Mouse (Mus musculus) CD4-positive naive resting alpha-beta T cell, adult 57 days (primary cell): ENCODE data around the gene Mpzl2. TPM values are rescaled to one million over a fixed set of nuclear protein-coding genes. Genes with fewer than 3 reads are reported as not detected.

Source experiments
- total RNA-seq: library from RNA; stranded (reverse); gene quantifications from one replicate; pipeline ENCODE4 v1.2.4, GENCODE M21; 2023

Mpzl2 gene
- total RNA-seq, result 0.41 TPM

DNA sequence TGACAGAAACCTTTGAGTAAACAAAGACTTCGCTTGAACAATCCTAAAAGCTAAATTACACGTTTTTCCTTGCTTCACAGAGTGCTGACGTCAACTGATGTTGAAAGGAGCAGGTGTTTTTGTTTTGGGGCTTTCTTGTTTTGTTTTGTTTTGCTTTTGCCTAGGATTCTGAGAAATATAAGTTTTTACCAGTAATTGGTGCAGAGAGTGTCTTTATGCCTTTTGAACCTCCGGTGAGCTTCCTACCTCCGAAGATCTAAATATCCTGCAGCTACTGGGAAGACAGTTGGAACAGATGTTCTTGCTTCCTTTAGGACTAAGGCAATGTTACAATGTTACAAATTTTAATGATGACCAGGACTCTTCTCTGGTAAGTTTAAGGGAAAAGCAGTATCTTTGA is at the start of gene Mpzl2:
TSS of gene Mpzl2 (plus strand) at position 301 of the 400 bp plus-strand sequence.

DNA sequence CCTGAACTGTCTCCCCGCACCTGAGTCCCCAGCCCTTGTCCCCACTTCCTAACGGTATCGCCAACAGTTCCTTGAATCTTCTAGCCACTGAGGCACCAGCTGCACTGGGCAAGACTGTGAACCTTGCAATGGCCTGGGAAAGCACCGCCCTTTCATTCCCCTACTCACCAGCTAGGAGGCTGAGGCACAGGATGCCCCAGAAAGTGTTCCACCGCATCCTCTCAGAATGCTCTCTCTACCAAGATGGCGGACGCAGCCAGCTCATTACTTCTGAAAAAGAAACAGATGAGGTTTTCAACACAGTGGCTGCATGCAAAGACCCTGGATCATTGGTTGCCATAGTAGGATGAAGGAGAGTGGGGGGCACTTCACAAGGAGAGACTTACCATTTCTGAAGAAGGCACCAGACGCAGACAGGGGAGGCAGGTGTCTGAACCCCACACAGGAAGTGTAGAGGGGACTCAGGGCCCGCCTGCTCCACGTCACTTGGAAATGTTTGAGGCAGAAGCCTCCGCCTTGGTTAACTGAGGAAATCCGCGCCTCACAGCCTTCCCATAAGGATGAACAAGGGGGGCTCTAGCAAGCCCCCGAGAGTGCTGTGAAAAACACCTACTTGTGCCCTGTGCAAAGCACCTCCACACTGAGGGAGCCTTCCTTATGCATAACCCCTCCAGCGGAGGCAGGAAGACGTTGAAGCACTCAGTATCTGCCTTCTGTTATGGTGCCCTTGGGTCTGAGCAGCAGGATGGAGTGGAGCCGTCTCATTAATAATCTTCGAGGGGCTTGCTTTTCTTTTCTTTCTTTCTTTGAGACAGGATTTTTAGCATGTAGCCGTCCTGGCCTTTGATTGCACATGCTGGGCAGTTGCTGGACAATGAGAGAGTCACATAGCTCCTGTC is 30.2 kb upstream of the Mpzl2 start, which contains the start of gene Cd3e:
TSS of gene Cd3e (minus strand) at position 448 of the 899 bp plus-strand sequence.

DNA sequence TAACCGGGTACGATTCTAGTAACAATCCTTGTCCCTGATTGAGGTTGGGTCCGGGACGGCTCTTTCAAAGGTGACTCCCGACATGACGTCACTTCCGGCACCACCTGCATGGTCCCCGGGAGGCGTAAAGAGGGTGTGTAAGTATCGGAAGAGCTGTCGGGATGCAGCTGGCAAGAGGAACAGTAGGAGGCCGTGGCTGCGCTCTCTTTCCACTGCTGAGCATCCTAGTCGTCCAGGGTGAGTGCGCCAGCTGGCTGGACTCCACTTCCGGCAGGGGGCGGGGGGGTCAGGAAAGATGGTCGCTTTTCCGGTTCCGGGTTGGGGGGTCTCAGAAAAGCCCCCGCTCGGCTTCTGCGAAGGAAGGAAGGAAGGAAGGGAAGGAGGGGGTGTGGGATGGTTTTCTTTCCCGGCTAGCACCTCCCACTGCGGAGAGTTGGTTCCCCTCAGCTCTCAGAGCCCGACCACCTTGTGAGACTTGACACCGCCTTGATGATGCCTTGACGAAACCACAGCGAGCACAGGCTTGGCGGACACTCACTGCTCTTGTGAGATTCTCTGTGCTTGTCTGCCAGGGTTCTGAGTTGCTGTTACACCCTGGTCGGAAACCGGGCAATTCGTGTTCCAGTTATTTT is 15.6 kb downstream of the Mpzl2 start, which contains the start of gene Mpzl3:
TSS of gene Mpzl3 (plus strand) at position 105 of the 632 bp plus-strand sequence.

DNA sequence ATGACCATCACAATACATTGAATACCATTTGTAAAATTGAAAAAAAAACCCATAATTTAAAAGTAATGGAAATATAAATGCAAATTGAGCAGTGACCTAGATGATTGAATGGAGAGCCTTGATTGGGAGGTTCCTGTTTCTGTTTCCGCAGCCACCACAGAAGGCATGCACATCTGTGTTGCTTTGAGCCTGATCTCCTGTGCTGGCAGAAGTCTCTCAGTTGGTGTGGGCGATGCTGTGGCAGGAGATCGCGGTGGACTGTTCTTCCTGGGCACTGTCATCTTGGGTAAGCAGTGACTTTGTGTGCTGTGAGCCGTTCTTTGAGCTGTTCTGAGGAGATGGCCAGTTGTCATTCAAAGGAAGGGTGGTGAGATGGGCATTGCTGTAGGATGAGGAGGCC is 39.4 kb downstream of the Mpzl2 start, which contains the start of gene Jaml:
TSS of gene Jaml (plus strand) at position 173 of the 400 bp plus-strand sequence.

Other genes with a start within 250 kb of the Mpzl2 start
- gene Tmem25, start 240.5 kb upstream of the Mpzl2 start, total RNA-seq, result 0.65 TPM
- gene Ttc36, start 236.7 kb upstream of the Mpzl2 start, total RNA-seq, result 3.5 TPM
- gene Kmt2a, start 158.5 kb upstream of the Mpzl2 start, total RNA-seq, result 156 TPM
- 145 TPM for gene Atp5l, start 119.1 kb upstream of the Mpzl2 start, total RNA-seq
- 118 TPM for gene Ube4a, start 74.2 kb upstream of the Mpzl2 start, total RNA-seq
- 487 TPM for gene Cd3g, start 59.4 kb upstream of the Mpzl2 start, total RNA-seq
- gene Cd3d, start 58.0 kb upstream of the Mpzl2 start, total RNA-seq, result 428 TPM
- 844 TPM for gene Cd3e, start 30.2 kb upstream of the Mpzl2 start, total RNA-seq
- gene Mpzl3, start 15.4 kb downstream of the Mpzl2 start, total RNA-seq, result 16.9 TPM
- gene Jaml, start 39.4 kb downstream of the Mpzl2 start, total RNA-seq, result 9.7 TPM
- gene Scn2b, start 78.0 kb downstream of the Mpzl2 start, total RNA-seq, result 0.27 TPM
- gene Scn4b, start 98.6 kb downstream of the Mpzl2 start, total RNA-seq, result 0.12 TPM
- gene BC049352, start 142.2 kb downstream of the Mpzl2 start, total RNA-seq, result not detected
- not detected for gene Tmprss4, start 164.3 kb downstream of the Mpzl2 start, total RNA-seq
- 24.9 TPM for gene Il10ra, start 229.3 kb downstream of the Mpzl2 start, total RNA-seq